Mouse (Mus musculus) liver (tissue): ENCODE results near the gene Srrt.

Experiments used
- DNase-seq: peaks from one replicate; pipeline ENCODE4 v3.0.0-alpha.2; 2020; ENCODE audit warnings: mixed read lengths

Srrt gene

DNA sequence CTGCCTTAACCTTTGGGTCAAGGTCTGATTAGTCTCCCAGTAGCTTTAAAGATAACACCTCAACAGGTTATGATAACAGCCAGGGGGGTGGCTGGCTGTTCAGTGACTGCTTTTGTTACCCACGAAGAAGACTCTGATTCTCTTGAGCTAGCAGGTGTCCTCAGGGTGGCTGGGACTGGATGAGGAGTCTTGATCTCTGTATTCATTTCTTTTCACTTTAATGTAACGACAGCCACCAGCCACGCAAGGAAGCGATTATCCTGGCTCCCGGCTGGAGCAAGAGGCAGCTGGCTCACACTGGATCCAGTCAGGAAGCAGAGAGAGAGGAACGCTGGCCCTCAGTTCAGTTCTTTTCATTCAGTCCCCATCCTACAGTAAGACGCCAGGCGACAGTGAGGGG is 29.7 kb upstream of the Srrt start:
- DNase-seq: no peak

DNA sequence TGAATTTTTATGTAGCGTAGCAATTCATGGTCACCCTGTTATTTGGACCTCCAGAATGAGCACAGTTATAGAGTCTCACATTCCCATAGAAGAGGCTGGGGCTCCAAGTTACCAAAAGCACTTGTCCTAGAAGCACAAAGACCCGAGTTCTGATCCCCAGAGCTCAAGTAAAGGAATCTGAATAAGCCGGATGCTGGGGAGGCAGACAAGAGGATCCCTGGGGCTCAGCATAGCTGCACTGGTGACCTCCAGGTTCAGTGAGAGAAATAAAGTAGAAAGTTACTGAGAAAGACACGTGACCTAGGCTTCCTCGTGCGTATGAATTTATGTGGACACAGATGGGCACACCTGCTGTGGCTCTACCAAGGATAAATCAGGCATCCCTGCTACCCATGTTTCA is 27.6 kb upstream of the Srrt start:
- no peak for DNase-seq

DNA sequence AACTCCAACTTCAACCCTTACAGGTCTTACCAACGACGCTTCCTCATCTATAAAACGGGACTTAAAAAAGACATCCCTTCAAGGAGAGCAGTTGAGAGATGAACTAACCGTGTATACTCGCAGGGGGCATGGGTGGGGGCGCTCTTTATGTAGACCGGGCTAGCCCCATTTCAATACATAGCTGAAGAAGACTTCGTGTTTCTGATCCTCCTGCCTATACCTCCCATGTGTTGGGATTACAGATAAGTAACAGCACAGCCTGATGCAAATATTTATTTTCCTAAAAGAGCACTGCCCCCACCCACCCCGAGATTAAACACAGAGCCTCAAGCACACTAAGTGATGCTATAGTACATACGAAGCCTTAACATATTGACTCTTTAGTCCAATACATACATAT is 26.8 kb upstream of the Srrt start:
- no peak for DNase-seq

DNA sequence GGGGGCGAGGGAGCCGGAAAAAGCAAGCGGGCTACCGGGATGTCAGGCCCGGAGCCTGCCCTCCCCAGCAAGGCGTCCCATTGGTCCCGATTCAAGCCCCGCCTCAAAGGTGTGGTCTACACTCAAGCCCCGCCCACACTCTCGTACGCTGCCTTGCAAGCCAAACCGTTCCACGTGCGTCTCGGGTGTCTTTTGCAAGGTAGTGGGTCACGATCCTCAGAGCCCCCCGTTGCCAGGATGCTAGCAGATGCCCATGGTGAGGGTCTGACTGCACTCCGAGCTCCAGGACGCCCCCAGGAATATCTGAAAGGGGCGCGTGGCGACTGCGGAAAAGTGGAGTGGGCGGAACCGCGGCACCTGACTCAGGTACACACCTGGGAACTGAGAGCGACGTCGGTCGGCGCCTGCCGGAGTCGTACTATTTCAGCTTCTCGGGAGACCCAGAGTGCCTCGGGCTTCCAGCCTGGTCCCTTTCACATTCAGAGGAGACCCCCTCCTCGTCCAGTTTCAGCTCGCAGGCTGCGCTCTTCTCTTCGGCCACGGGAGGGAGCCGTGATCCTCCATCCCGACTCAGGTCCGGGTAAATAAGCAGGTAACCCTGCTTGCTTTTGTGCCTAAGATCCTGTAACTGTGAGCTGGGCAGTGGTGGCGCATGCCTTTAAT is 26.2 kb upstream of the Srrt start, which contains the start of gene Slc12a9:
TSS of gene Slc12a9 (minus strand) at position 86 of the 663 bp plus-strand sequence.
- DNase-seq: peak; percentile 93

DNA sequence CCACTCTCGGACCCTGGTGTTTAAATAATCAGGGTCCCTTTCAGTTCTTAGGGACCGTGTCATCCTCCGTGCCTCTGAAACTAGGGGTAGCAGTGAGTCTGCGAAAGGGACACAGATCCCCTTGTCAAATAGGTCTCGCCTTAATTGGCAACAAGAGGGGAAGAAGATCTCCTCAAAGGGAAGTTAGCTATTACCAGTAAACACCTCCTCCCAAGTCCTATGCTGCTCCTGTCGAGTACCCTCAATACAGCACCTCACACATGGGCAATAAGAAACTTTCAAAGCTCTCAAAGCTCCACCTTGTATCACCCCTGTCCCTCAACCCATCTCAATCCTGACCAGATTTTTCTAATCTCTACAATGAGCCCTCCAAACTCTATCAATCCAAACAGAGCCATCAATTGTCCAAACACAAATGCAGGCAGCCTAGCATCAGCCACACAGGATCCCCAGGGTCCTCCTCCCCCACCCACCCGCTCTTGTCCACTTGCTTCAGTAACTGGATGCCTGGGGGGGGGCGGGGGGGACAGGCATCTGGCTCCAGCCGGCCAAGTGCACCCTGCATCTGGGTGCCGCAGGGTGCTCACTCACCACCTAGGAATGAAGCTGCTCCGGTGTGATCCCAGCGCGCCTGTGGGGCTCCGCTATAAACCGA is 25.5 kb upstream of the Srrt start:
- no peak for DNase-seq

DNA sequence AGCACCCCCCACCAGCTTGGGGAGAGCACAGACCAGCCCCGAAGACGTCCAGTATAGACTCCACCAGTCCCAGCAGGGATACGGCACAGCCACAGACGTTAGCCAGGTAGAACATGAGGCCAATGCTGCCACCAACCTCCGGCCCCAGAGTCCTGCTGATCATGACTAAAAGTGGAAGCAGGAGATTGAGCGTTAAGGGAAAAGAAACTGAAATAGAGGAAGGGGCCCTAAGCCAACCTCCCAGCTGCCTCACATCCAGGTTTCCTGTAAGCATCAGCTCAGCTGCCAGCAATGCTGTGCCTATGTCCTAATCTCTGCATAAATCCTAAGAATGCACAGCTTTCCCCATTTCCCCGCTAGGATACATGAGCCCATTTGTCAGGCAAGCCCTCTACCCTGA is 23.4 kb upstream of the Srrt start:
- DNase-seq: no peak

DNA sequence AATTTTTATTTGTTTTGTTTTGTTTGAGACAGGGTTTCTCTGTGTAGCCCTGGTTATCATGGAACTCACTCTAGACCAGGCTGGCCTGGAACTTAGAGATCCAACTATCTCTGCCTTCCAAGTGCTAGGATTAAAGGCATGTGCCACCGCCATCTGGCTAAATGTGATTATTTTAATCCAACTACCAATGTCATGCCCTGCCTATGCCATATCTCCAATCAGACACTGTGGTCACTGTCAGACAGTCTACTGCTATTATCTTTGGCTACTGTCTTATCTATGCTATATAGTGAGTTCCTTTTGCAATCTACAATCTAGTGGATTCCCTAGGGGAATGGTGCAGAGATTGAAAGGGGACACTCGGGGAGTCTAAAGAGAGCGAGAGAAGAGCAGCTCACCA is 13.5 kb upstream of the Srrt start:
- DNase-seq: no peak

DNA sequence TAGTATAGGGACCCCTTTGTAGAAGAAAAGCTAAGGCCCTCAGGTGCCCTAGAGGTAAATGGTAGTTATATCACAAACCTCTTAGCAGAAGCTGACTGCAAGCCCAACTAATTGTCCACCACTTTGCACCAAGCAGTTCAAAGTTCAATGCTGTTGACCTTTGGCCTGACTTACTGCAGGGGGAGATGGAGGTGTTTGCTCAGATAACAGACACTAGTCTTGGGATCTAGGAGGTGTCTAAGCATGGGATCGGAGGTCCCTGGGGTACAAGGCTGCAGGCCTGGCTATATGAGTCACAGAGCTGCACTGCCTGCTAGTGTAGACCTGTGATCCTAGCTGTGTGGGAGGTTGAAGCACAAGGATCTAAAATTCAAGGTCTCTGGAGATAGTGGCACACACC is 11.1 kb upstream of the Srrt start:
- DNase-seq: no peak

DNA sequence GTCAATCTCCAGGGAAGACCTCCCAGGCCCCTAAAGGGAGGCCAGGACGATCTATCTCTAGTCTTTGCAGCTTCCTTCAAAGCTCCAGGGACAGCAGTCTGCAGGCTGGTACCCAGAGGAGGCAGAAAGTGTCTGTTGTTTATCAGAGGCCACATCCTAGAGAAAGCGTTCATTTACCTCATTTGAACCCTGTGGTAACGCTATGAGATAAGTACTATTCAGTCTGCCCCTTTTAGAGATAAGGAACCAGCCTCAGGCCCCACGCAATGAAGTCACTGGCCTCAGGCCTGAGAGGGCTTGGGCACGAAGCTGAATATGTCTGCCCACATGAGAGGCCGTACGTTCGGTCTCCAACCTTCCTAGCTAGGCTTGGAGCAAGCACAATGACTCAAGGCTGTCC is 9.9 kb upstream of the Srrt start:
- no peak for DNase-seq

DNA sequence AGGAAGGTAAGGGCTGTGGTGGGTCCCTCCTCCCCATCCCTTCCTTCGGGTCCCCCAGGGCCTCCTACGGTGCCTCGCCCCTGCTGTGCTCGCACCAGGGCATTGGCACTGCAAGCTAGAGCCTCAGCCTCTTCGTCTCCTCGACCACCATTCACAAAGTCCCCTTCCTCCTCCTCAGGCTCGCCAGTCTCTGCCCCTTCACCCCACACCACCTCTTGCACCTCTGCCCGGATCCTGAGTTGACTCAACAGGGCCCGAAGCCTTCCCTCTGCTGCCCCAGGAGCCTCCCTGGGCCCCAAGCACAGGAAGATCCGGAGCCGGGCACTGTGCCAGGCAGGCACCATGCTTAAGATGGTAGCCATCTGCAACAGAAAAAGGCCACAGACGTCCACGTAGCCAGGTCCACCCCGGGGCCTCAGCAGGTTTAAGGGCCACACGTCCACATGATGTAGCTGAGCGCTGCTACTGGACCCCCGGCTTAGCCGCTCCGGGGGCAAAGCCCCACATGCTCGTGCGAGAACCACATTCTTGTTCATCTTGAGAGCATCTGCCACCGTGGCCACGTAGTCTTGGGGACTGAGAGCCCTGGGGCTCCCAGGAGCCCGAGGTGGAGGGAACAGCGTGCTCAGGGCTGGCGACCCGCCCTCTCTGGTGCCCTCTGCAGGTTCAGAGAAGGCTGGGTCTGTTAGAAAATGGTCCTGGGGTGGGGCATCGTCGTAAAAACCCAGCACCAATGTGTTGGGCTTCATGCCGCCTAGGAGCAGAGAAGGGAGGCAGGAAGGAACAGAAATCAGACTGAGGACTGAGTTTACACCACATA is 7.8 kb upstream of the Srrt start:
- peak; percentile 63 for DNase-seq

DNA sequence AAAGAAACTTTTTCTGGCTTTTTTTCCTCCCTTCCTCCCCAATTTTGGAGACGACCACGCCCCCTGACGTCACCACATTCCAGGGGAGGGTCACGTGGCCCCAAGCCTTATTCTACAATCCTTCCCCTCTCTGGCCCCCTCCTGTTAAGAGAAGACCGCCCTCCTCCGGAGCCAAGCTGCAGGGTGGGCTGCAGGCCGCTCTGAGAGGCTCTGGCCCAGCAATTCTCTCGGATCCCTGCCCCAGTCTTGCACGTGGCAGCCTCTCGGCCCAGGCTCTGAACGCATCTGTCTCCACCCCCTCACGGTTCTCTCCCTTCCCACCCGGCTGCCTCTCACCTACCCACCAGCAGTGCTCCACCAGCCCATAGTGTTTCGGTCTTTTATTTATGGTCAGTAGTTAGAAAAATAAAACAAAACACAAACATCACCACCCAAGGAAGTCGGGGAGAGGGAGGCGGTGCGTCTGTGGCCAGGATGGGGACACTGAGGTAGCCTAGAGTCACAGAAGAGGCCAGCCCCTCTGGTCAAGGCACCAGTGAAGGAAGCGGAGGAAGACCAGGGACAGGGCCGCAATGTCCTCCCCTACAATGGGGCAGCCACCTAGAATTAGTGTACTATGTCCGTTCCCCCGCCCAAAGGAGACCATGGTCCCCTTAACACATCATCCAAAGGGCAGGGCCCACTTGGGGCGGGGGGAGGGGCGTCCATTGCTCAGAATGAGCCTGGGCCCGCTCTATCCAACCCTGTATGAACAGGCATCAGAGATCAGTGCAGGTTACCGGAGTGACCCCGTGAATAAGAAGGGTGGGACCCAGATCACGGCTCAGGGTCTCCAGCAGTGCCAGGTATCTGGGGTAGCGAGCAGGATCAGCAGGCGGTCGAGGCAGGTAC is 7.0 kb upstream of the Srrt start, which contains the start of gene Trip6:
TSS of gene Trip6 (minus strand) at position 212 of the 891 bp plus-strand sequence.
- peak; percentile 87 for DNase-seq

DNA sequence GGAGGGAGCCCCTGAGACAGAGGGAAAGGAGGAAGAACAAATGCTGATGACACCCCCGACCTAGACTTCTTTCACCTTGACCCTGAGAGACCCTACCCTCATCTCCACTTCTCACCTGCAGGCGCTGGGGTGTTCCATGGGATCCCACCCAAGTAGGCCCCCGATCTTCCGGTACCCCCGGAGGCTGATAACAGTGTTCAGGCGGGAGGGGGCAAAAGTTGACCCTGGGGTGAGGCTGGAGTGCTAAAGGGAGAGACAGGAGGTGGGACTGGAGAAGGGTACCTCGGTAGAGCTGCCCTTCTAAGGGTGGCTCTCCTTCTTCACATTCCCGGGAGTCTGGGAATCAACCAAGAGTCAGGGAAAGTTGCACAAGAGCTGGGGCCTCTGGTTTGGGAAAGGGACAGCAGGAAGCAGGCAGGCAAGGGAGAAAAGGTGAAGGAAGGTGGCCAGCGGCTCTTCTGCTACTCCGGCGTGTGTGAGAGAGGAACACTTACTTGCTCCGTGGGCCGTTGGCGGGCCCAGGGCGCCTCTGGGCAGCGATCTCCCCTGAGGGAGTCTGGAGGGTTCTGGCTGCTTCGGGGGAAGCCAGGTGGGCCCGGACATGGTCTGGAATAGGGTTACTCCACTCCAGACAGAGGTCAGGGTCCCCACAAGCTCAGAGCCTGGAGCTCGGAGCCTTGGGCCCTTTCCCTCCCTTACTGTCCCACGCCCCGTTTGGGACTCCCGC is 6.2 kb upstream of the Srrt start:
- DNase-seq: no peak

DNA sequence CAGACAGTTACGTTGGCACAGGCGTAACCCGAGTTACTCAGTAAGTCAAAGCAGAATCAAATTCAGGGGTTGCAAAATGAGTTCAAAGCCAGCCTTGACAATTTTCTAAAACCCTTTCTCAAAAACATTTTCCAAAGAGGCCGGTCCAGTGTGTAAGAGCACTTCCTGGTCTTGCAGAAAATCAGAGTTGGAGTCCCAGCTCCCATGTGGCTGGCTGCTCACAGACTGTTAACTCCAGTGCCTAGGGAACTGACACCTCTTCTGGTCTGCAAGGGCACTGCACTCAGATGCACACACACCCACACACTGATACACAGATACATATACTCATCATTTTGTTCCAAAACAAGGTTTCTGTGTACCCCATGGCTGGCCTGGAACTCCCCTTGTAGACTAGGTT is 882 bp upstream of the Srrt start:
- DNase-seq: no peak

DNA sequence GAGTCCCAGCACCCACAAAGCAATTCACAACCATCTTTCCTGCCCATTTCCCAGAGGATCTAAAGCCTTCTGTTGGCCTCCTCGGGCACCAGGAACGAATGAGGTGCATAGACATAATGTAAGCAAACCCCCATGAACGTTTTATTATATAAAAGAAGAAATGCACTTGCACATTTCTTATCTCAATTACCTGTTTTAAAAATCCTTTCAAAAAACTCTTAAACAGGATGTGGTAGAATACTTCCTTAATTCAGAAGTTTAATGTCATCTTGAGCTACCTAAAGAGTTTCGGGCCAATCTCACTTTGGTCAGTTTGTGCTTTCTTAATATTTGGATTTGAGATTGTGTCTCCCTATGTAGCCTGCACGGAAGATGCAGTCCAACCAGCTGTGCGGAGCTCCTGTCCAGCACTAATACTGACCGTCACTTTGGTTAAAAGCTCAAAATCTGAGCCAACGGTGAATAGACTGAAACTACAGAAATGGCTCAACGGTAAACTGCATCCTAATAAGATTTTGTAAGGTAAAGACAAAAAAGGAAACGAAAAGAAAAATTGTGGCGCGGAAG is 952 bp downstream of the Srrt start:
- no peak for DNase-seq

DNA sequence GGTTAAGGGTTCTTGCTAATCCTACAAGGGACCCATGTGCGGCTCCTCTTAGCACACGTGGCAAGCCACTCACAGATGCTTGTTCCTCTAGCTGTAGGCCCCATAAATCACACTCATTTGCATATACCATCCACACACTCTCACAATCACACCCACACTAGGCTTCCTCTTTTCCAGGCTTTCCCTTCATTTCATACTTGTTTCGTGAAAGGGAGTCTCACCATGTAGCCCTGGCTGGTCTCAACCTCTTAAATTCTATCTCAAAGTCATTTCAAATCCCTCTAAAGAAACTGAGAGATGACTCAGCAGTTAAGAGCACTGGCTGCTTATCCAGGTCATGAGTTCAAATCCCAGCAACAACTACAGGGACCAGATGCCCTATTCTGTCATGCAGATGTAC is 1.7 kb downstream of the Srrt start:
- DNase-seq: no peak

DNA sequence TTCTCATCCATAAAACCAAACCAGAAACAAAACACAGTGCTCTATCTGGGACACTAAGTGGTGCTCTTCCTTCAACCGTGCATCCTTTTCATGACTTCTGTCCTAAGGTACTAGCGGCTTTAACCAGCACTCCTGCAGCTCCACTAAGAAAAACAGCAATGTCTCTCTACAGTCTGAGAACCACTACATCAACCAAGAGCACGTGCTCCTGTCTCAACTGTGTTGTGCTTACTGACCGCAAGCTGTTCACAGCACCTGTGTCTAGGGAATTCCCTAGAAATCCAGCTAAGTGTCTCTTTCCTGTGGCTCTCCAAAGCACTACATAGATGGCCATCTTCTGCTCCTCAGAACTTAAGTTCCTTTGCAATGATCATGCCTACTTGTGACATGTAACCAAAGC is 2.7 kb downstream of the Srrt start:
- no peak for DNase-seq

DNA sequence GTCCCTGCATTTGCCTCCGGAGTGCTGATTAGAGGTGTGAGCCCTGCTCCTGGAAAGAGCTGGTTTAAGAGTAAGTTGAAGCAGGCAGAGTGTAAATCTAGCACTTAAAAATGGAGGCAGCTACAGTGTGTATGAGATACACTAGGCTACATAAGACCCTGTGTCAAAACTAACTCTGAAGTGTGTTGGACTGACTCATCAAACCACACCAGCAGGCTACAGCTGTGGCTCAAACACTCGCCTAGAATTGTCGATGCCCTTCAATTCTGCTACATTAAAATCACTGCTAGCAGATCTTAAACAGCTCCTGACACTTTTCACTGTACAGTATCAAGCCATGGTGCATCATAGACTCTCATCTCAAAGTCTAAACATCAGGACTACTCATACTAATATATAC is 3.3 kb downstream of the Srrt start:
- DNase-seq: no peak

DNA sequence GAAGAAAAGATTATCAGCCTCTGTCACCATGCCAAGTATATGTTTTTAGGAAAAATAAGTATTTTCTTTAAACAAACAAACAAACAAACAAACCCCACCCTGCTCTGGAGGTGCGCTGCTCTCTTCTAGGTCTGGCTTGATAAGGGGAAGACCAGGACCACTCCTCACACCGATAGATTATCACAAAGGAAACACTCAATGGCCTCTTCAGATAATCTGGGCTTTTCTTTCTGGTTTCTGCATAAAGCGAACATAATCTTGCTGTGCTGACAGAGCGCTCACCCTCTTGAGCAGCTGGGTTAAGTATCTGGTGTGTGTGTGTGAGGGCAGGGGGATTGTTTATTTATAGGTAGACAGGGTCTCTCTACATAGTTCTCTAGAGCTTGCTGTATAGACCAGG is 3.9 kb downstream of the Srrt start:
- no peak for DNase-seq

DNA sequence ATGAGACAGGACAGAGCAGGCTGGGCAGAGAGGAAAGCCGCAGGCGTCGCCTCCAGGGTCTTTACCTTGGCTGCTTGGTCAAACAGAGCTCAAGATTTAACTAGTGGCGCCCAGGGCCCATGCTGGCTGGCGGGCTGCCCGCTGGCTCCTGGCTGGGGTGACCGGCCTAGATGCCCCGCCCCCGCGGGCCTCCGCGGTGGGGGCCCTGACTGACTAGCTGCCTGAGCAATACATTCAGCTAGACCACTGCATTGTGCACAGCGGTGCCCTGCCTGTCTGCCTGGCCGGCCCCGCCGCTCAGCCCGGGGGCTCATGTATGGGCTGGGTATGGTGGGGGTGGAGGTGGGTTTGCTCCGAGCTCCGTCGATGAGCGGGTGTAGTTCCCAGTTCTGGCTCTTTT is 6.2 kb downstream of the Srrt start:
- peak; percentile 36 for DNase-seq

DNA sequence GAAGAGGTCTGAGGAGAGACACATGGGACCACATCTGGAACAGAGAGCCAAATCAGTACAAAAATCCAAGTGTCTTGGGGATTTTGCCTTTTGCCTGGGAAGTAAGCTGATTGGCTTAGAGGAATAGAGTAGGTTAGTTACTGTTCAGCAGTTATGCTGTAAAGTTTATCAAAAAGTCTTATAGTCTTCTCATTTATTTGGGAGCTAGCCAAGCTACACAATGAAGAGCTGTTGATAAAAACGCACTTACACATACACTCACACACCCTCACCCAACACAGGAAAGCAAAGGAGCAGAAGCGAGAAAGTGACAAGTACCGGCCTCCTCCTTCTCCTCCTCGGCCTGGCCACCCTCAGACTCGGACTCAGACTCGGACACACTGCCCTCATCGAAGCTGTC is 8.2 kb downstream of the Srrt start:
- DNase-seq: no peak

DNA sequence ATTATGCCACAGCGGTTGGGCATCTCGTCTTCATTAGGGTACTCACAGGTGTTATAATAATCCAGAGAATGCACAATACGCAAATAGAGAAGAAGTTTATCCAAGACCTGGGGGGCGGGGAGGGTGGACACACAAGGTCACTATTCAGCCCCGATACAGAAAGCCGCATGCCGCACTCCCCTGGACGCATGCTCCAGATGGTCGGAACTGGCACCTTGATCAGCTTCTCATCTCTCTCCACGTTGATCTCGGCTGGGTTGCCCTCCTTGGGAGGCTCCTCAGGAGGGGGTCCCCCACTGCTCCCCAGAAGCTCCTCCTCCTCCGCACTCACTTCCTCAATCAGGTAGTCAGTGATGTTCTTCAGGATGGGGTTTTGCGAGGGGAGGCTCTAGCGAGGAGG is 10.3 kb downstream of the Srrt start:
- DNase-seq: no peak

DNA sequence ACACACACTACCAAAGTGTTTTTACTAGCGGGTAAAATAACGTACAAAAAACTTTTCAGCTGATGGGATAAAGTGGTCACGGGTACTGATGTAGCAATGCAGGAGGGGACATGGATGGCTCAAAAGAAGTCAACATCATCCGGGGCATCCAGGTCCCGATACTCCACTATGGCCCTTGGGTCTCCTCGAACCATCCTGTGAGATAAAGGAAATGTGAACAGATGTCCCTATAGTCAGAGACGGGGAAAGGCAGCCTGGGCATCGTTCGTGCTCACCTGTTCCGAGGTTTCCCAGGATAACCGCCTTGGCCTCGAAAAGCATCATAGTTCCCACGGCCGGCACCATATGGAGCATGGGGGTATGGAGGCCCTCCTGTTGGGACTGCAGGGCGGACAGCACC is 11.8 kb downstream of the Srrt start:
- DNase-seq: no peak
